Mouse (Mus musculus) thymus, postnatal 0 days (tissue): ENCODE results near the gene Npas3. TPM values are rescaled to one million over a fixed set of nuclear protein-coding genes. Genes with fewer than 3 reads are reported as not detected.

Experiments
- DNase-seq: peaks from one replicate; pipeline ENCODE4 v3.0.0-alpha.2; 2015; ENCODE audit warnings: low spot score
- polyA plus RNA-seq: library from polyadenylated mRNA; unstranded; fragments of >200 nt; fragmentation: Nextera tagmentation; extraction: Ambion mirVana; gene quantifications from 2 replicates; pipeline ENCODE4 v1.2.1, GENCODE M21; 2015

Gene Npas3
- polyA plus RNA-seq, 1 experiment from 2014 or later, result 0.07 TPM

- no peak for DNase-seq
Measured at GRCm38 (mm10) chr12:53682036-53682435, 433.6 kb downstream of the Npas3 start.

GRCm38 (mm10) chr12:53692471-53692870 is 444.0 kb downstream of the Npas3 start:
- no peak for DNase-seq

- no peak for DNase-seq
Measured at GRCm38 (mm10) chr12:53694346-53694745, 445.9 kb downstream of the Npas3 start.

GRCm38 (mm10) chr12:53695324-53695723 is 446.8 kb downstream of the Npas3 start:
- DNase-seq, result no peak

- no peak for DNase-seq
Measured at GRCm38 (mm10) chr12:53697645-53698044, 449.2 kb downstream of the Npas3 start.

GRCm38 (mm10) chr12:53698483-53699227 is 450.2 kb downstream of the Npas3 start:
- no peak for DNase-seq

GRCm38 (mm10) chr12:53719896-53720295 is 471.4 kb downstream of the Npas3 start:
- no peak for DNase-seq

GRCm38 (mm10) chr12:53722156-53722555 is 473.7 kb downstream of the Npas3 start:
- DNase-seq, result no peak

GRCm38 (mm10) chr12:53722718-53723698 is 474.5 kb downstream of the Npas3 start:
- no peak for DNase-seq

GRCm38 (mm10) chr12:53729275-53729674 is 480.8 kb downstream of the Npas3 start:
- DNase-seq, result no peak

GRCm38 (mm10) chr12:53738549-53739292 is 490.2 kb downstream of the Npas3 start:
- no peak for DNase-seq

GRCm38 (mm10) chr12:53746653-53747052 is 498.2 kb downstream of the Npas3 start:
- no peak for DNase-seq

- DNase-seq, result no peak
Measured at GRCm38 (mm10) chr12:53749375-53749774, 500.9 kb downstream of the Npas3 start.

GRCm38 (mm10) chr12:53752281-53753072 is 504.0 kb downstream of the Npas3 start:
- DNase-seq, result no peak

GRCm38 (mm10) chr12:53753368-53753937 is 505.0 kb downstream of the Npas3 start:
- DNase-seq, result no peak

- no peak for DNase-seq
Measured at GRCm38 (mm10) chr12:53754236-53754635, 505.8 kb downstream of the Npas3 start.

GRCm38 (mm10) chr12:53757631-53758030 is 509.2 kb downstream of the Npas3 start:
- no peak for DNase-seq

- DNase-seq, result no peak
Measured at GRCm38 (mm10) chr12:53758356-53758755, 509.9 kb downstream of the Npas3 start.

GRCm38 (mm10) chr12:53764143-53764542 is 515.7 kb downstream of the Npas3 start:
- no peak for DNase-seq

GRCm38 (mm10) chr12:53768392-53768791 is 519.9 kb downstream of the Npas3 start:
- DNase-seq, result no peak
